Mouse (Mus musculus): ENCODE measurements around the gene Mief2.

The Mief2 gene

DNA sequence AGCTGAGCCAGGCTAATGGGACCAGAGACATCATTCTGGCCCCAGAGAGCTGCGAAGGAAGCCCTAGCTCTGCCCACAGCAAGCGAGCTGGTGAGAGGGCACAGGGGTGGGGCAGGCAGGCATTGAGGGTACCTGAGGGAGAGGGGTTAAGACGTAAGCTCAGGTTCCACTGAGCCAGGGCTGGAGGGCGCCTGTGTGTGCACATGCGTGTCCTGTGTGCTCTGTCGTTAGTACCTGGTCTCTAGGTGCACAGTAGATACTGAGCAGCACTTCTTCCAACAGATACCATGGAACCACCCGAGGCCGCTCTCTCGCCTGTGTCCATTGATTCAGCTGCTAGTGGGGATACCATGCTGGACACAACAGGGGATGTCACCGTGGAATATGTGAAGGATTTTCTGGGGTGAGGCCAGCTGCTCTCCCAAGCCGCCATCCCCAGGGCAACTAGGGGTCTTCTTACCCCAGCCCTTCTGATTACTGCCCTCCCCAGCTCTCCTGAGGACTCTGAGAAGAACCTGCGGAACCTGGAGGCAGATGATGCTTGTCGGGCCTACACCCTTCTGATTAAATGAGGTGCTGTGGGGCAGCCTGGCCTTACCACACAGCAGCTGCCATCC lies 15.5 kb upstream of the Mief2 start:
- in situ Hi-C loops (cut with MboI; ENCODE audit: unreplicated experiment in 2 of 2) = no loop called here

DNA sequence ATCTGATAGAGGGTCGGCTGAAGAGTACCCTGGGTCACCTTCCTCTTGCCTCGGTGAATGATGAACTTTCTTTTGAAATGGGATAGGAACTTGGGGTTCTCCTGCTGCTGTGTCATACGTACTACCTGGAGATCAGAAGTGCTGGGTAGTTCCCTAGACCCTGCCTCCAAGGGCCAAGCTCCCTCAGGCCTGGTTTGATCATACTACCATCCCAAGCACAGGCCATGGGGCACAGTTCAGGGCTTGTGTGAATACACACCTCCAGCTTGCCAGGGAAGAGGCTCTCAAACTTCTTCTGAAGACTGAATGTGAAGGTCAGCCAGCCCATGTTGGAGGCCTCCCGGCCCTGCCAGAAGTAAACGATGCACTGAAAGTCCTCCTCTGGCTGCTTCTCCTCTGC lies 12.4 kb upstream of the Mief2 start:
- in situ Hi-C loops (cut with MboI; ENCODE audit: unreplicated experiment in 2 of 2) = no loop called here

- in situ Hi-C loops (cut with MboI; ENCODE audit: unreplicated experiment in 2 of 2) = no loop called here
Observed at GRCm38 (mm10) chr11:60719263-60719662, 8.9 kb upstream of the Mief2 start.

DNA sequence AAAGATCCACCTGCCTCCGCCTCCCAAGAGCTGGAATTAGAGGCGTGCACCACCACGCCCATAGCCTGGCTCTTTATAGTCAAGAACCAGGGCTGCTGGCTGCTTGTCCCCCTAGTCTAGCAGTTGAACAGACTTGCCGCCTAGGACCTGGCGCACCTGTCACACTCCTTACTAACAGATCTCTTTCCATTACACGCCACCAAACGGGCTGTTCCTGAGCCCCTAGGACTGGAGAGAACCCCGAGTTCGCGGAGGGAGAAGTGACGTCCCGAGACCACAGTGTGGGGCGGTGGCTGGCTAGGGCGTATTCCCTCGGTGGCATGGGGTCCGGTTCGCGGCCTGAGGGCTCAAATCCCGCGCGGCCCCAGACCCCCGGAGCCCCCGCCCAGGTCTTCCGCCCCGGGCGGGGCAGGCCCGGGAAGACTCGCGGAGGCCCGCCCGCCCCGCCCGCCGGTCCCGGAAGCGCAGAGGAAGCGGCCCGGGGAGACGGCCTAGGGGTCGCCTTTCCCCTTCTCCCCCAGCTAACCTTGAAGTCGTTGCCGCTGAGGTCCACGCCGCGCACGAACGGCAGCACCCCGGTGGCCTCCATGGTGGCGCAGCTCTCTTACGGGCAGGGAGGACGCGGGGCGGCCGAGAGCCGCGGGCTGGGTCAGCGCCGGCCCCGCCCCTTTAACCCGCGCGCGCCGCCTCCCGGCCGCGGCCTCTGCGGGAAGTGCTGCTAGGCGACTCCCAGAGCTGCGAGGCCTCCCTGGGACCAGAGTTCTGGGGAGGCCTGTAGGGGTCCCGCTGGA lies 1.4 kb upstream of the Mief2 start, which contains the start of gene Flii:
Gene Flii (minus strand): TSS at position 663 of the 791 bp plus-strand sequence.
- in situ Hi-C loops (cut with MboI; ENCODE audit: unreplicated experiment in 2 of 2) = loop anchor here (5.0 kb wide), 1 partner anchor 51 kb away; the partner anchor contains the start of genes Smcr8 (in 2 of the 2) and Top3a (in 2 of the 2)

GRCm38 (mm10) chr11:60727392-60728140 lies 632 bp upstream of the Mief2 start:
- in situ Hi-C loops (cut with MboI; ENCODE audit: unreplicated experiment in 2 of 2) = loop anchor here (5.0 kb wide), 1 partner anchor 50 kb away; the partner anchor contains the start of genes Smcr8 (in 2 of the 2) and Top3a (in 2 of the 2)

DNA sequence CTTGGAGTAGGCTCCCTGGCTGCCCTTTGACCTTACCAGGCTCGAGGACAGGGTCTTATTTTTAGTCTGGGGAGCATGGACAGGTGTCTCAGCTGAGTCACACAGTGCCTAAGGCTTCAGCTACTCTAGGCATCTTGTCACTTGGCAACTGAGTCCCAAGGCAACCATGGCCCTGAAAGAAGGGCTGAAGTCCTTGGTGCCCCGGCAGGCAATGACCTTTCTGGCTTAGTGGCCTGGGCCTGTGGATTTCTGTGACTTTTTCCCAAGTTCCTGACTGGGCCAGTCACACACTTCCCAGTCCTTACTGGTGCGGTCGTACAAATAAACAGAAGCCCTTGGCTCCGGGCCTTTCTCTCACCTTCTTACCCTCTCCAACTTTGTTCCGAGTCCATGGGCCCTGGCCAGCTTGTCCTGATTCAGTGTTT lies 1.0 kb downstream of the Mief2 start:
- in situ Hi-C loops (cut with MboI; ENCODE audit: unreplicated experiment in 2 of 2) = loop anchor here (5.0 kb wide), 1 partner anchor 48 kb away; the partner anchor contains the start of genes Smcr8 (in 2 of the 2) and Top3a (in 2 of the 2)

DNA sequence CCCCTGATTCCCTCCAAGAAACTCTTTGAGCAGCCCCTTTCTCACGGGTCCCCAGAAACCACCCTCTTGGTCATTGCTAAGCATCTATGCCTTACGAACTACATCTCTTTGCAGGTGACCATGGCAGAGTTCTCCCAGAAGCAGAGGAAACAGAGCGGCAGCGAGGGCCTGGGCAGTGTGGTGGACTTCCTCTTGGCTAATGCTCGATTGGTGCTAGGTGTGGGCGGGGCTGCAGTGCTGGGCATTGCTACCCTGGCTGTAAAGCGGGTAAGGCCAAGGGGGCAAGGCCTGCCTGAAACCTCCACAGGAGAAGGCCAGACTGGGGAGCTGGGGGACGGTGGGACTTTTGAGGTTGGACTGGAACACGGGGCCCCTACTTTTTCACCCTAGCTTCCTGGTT lies 2.0 kb downstream of the Mief2 start:
- in situ Hi-C loops (cut with MboI; ENCODE audit: unreplicated experiment in 2 of 2) = no loop called here

- in situ Hi-C loops (cut with MboI; ENCODE audit: unreplicated experiment in 2 of 2) = no loop called here
Observed at GRCm38 (mm10) chr11:60731251-60731650, 3.1 kb downstream of the Mief2 start.

DNA sequence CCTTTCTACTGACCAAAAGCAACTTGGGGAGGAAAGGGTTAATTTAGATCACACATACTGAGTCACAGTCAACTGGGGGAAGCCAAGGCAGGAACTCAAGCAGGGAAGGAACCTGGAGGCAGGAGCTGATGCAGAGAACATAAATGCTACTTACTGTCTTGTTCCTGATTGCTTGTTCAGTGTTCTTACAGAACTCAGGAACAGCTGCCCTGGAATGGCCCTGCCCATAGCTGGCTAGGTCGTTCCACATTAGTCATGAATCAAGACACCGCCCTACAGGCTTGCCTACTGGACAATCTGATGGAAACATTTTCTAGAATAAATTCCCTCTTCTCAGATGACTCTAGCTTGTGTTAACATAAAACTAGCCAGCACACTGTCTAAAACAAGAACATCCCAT lies 6.0 kb downstream of the Mief2 start:
- in situ Hi-C loops (cut with MboI; ENCODE audit: unreplicated experiment in 2 of 2) = no loop called here

DNA sequence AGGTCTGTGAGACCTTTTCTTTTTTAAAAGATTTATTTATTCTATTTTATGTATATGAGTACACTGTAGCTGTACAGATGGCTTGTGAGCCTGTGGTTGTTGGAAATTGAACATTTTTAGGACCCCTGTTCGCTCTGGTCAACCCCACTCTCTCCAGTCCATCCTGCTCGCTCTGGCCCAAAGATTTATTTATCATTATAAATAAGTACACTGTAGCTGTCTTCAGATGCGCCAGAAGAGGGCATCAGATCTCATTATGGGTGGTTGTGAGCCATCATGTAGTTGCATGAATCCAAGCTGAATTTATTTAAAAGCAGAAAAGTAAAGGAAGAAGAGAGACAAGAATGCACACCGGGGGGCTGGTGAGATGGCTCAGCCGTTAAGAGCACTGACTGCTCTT lies 7.0 kb downstream of the Mief2 start:
- in situ Hi-C loops (cut with MboI; ENCODE audit: unreplicated experiment in 2 of 2) = loop anchor here in 1 of 2 experiments (5.0 kb wide), 1 partner anchor 92 kb away; no protein-coding TSS in a partner anchor

- in situ Hi-C loops (cut with MboI; ENCODE audit: unreplicated experiment in 2 of 2) = loop anchor here in 1 of 2 experiments (5.0 kb wide), 1 partner anchor 91 kb away; no protein-coding TSS in a partner anchor
Observed at GRCm38 (mm10) chr11:60736491-60736890, 8.3 kb downstream of the Mief2 start.

DNA sequence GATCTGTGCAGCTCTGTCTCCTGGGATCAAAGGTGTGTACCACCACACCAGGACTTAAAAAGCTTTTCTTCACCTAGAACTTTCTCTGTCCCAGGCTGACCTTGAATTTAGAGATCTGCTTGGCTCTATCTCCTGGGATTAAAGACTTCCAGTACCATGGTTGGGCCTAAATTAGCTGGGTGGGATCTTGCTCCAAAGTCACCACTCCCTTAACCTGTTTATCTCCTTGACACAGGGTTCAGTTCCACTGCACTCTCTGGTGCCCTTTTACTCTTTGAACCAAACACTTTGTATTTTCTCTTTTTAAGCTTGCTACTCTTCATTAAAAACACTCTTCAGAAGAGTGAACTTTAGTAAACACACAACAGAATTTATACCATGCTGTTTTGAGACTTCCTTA lies 9.3 kb downstream of the Mief2 start:
- in situ Hi-C loops (cut with MboI; ENCODE audit: unreplicated experiment in 2 of 2) = loop anchor here in 1 of 2 experiments (5.0 kb wide), 1 partner anchor 90 kb away; no protein-coding TSS in a partner anchor

DNA sequence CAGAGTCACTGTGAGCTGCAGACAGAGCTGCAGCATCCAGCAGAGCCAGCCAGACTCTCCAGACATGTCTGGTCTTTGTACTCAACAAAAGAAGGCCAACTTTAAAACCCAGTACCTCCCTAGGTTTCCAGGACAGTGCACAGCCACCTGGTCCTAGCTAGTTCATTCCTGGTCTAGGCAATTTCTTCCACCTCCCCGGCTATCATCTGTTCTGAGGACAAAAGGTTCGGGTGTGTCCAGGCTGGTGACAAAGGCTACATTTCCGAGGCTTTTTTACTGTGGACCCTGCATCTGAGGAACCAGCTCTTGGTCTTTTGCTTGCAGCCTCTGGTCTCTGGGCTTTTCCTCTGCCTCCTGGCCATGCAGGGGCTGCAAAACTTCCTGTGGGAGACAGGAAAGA lies 12.1 kb downstream of the Mief2 start:
- in situ Hi-C loops (cut with MboI; ENCODE audit: unreplicated experiment in 2 of 2) = no loop called here

GRCm38 (mm10) chr11:60755570-60755969 lies 27.4 kb downstream of the Mief2 start:
- in situ Hi-C loops (cut with MboI; ENCODE audit: unreplicated experiment in 2 of 2) = no loop called here

DNA sequence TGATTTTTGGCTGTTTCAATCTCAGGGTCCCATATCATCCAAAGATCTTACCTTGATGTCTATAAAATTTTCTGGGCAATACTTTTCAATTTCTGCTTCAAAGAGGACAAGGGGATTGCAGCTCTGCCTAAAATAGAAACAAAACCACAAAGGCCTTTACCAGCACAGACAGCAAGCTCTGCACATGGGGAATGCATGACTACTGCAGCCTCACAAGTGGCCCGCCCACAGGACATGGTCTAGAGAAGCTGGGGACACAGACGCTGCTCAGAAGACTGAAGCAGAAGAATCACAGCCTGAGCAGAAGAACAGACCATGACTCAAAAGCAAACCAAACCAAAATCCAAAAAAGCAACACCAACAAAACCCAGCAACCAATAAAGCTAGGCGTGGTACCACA lies 33.5 kb downstream of the Mief2 start:
- in situ Hi-C loops (cut with MboI; ENCODE audit: unreplicated experiment in 2 of 2) = no loop called here

DNA sequence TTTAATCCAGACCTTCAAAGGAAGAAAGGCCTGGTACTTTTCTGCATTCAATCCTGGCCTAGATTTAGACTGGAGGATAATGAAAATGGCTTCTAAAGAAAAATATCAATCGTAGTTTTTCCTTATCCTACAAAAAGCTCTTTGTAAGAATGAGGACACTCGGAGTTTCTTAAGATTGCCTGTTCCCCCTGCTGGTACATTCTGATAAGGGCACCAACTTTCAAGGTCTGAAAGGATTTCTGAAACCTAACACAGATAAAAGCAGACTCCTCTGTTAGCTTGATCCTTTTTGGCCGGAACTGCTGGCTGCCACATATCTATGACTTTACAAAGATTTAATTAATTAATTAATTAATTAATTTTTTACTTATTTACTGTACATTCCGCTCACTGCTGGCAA lies 38.8 kb downstream of the Mief2 start:
- in situ Hi-C loops (cut with MboI; ENCODE audit: unreplicated experiment in 2 of 2) = no loop called here

- in situ Hi-C loops (cut with MboI; ENCODE audit: unreplicated experiment in 2 of 2) = no loop called here
Observed at GRCm38 (mm10) chr11:60769322-60769721, 41.1 kb downstream of the Mief2 start.

- in situ Hi-C loops (cut with MboI; ENCODE audit: unreplicated experiment in 2 of 2) = no loop called here
Observed at GRCm38 (mm10) chr11:60770776-60771175, 42.6 kb downstream of the Mief2 start.

GRCm38 (mm10) chr11:60772161-60772560 lies 44.0 kb downstream of the Mief2 start:
- in situ Hi-C loops (cut with MboI; ENCODE audit: unreplicated experiment in 2 of 2) = no loop called here

DNA sequence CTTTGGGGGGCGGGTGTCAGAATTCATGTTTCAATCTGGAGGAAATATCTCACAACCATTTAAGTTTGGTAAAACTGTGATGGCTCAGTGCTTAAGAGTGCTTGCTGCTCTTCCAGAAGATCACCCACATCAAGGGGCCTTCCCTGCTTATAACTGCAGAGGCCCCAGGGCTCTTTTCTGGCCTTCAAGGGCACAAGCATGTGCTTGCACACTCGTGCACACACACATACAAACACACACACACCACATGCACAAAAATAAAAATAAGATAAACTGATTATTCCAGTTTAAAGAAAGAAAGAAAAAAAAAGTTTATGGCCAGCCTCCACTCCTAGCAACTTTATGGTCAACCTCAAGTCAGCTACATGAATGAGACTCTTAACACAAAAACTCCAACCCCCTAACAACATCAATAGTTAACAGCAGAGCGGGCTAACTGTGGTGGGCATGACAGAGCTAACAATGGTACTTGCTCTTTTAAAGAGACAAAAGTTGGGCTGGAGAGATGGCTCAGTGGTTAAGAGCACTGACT lies 46.0 kb downstream of the Mief2 start:
- in situ Hi-C loops (cut with MboI; ENCODE audit: unreplicated experiment in 2 of 2) = no loop called here

All from v-Abl transformed pro-B cells (cell line).